Mouse (Mus musculus) right cerebral cortex, postnatal 25 days (tissue): ENCODE measurements around the gene Fibin.

Source experiments
- DNase-seq: peaks from one replicate; pipeline ENCODE4 v3.0.0; 2022

Fibin gene

GRCm38 (mm10) chr2:110362432-110363283, at the start of gene Fibin:
Gene Fibin, minus strand, starts transcription at chr2:110363183.
- DNase-seq: peak; percentile 68

GRCm38 (mm10) chr2:110411428-110411827, 48.4 kb upstream of the Fibin start:
- DNase-seq: peak; percentile 51

GRCm38 (mm10) chr2:110408757-110409156, 45.8 kb upstream of the Fibin start:
- no peak for DNase-seq

- DNase-seq: no peak
Observed at GRCm38 (mm10) chr2:110392714-110393336, 29.8 kb upstream of the Fibin start.

GRCm38 (mm10) chr2:110390736-110391409, 27.9 kb upstream of the Fibin start:
- DNase-seq: no peak

- no peak for DNase-seq
Observed at GRCm38 (mm10) chr2:110379811-110380210, 16.8 kb upstream of the Fibin start.

GRCm38 (mm10) chr2:110376660-110377059, 13.7 kb upstream of the Fibin start:
- DNase-seq: no peak

GRCm38 (mm10) chr2:110375475-110375874, 12.5 kb upstream of the Fibin start:
- no peak for DNase-seq

- DNase-seq: no peak
Observed at GRCm38 (mm10) chr2:110373186-110373585, 10.2 kb upstream of the Fibin start.

- DNase-seq: no peak
Observed at GRCm38 (mm10) chr2:110367382-110367887, 4.5 kb upstream of the Fibin start.

GRCm38 (mm10) chr2:110365401-110365800, 2.4 kb upstream of the Fibin start:
- DNase-seq: no peak

- DNase-seq: no peak
Observed at GRCm38 (mm10) chr2:110363855-110364254, 872 bp upstream of the Fibin start.

GRCm38 (mm10) chr2:110353302-110353970, 9.5 kb downstream of the Fibin start:
- no peak for DNase-seq

GRCm38 (mm10) chr2:110351843-110352251, 11.1 kb downstream of the Fibin start:
- DNase-seq: no peak

- no peak for DNase-seq
Observed at GRCm38 (mm10) chr2:110351406-110351805, 11.6 kb downstream of the Fibin start.

- DNase-seq: no peak
Observed at GRCm38 (mm10) chr2:110328953-110329352, 34.0 kb downstream of the Fibin start.

- DNase-seq: no peak
Observed at GRCm38 (mm10) chr2:110319949-110320348, 43.0 kb downstream of the Fibin start.

- DNase-seq: no peak
Observed at GRCm38 (mm10) chr2:110319266-110319665, 43.7 kb downstream of the Fibin start.

GRCm38 (mm10) chr2:110318719-110319118, 44.3 kb downstream of the Fibin start:
- DNase-seq: no peak

- no peak for DNase-seq
Observed at GRCm38 (mm10) chr2:110316116-110316883, 46.7 kb downstream of the Fibin start.

- DNase-seq: no peak
Observed at GRCm38 (mm10) chr2:110314509-110315155, 48.4 kb downstream of the Fibin start, which contains the start of gene Bbox1. Gene Bbox1, minus strand, starts transcription at chr2:110314560.
